Mouse (Mus musculus) lung, postnatal 36 days (tissue): ENCODE measurements at regions not wholly inside any gene's neighbourhood (a gene's known extent, or its start where the extent isn't known, plus 50 kb on each side); places are given as distances from the start of the nearest gene placed in this dataset.

Experiments used
- DNase-seq: peaks from one replicate; pipeline ENCODE4 v3.0.0; 2022; ENCODE audit warnings: mixed read lengths

DNA sequence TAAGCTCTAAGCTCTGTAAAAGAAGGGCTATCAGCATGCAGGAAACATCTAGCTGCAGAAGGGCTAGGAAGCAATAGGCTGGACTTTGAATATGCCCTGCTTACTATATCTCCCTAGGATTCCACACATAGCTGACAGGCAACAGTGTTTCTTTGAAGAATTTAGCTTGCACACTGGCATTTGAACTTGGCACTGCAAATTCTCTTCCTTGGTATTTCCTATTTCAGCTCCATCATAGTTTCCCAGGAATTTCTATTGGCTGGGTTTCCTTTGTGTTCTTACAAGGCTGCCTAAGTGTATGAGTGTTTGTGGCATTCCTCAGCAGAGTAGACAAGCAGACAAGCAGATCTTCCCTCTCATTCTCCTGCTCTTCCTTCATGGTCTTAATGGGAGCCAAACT lies 159.0 kb upstream of the Fggy start:
- peak; percentile 24 for DNase-seq

- peak; percentile 17 for DNase-seq
Observed at GRCm38 (mm10) chr4:95402273-95402672, 155.0 kb upstream of the Fggy start.

DNA sequence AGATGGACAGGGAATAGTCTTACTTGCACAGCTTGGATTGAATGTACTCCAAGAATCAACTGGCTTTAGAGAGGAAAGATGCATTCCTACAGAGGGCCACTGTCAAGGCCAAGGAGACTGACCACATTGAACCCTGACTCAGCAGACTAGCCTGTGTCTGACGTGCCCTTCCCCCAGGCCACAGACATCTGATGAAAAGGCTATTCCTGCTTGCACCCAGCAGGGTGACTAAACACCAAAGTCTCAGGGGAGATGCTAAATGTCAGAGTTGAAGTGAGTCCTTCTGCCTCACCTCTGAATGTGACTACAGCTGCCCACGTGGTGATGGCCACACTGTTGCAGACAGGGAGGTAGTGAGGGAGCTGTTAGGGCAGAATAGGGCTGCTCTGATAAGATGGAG lies 140.2 kb upstream of the Fggy start:
- no peak for DNase-seq

GRCm38 (mm10) chr4:95426563-95426962 lies 130.7 kb upstream of the Fggy start:
- no peak for DNase-seq

- DNase-seq = peak; percentile 15
Observed at GRCm38 (mm10) chr4:95434543-95434942, 122.8 kb upstream of the Fggy start.

DNA sequence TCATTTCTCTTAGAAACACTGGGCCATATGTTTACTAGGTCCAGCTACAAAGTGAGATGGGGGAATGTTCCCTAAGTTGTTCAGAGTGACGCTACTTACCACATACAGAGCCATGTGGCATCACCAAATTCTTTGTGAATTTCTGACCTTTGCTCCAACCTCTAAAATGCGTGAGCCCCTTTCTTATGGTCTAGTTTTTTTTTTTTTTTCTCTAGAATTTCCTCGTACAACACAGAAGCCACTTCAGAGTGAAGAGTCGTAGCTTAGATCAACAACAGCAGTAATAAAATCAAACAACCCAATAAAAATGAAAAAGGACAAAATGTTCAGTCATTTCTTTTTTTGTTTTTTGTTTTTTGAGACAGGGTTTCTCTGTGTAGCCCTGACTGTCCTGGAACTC lies 122.2 kb upstream of the Fggy start:
- DNase-seq = no peak

DNA sequence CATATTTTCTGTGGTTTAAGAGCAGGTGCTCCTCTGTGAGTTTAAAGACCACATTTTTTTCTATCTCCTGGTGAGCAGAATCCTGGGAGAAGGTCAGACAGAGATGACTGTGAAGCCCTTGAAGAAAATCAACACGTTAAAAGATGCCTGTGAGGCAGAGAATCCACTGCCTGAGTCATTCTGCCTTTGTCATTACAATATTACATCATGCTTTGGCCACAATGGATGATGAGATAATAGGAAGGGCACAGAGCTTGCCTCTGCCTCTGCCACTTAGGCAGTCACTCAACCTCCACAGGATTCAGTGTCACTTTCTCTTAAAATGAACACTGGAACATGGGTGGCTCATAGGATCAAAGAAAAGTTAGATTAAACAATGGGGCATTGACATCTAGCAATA lies 117.5 kb upstream of the Fggy start:
- DNase-seq = no peak

- DNase-seq = peak; percentile 52
Observed at GRCm38 (mm10) chr4:95443854-95444811, 113.2 kb upstream of the Fggy start.

- no peak for DNase-seq
Observed at GRCm38 (mm10) chr4:95450286-95450685, 107.0 kb upstream of the Fggy start.

DNA sequence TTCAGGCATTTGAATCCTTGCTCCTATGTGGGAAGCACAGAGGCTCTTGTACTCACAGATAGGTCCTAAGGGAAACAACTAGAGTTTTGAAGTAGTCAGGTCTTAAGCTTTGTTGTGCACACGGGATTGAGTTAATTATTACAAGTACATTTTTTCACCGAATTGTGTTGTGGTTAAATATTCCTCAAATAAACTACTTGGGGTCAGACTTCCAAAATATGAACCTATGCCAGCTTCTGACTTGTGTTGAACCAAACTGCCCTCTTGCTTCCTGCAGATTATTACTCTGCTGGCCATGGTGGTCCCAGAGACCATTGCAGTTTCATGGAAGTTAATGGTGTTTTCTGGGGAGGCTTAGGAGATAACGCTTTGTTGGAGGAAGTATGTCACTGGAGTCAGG lies 105.5 kb upstream of the Fggy start:
- DNase-seq = no peak

- no peak for DNase-seq
Observed at GRCm38 (mm10) chr4:95456318-95456717, 101.0 kb upstream of the Fggy start.

GRCm38 (mm10) chr4:95456943-95457342 lies 100.4 kb upstream of the Fggy start:
- DNase-seq = no peak

- DNase-seq = peak; percentile 20
Observed at GRCm38 (mm10) chr4:95462476-95462875, 94.8 kb upstream of the Fggy start.

- DNase-seq = no peak
Observed at GRCm38 (mm10) chr4:95463082-95463825, 94.1 kb upstream of the Fggy start.

DNA sequence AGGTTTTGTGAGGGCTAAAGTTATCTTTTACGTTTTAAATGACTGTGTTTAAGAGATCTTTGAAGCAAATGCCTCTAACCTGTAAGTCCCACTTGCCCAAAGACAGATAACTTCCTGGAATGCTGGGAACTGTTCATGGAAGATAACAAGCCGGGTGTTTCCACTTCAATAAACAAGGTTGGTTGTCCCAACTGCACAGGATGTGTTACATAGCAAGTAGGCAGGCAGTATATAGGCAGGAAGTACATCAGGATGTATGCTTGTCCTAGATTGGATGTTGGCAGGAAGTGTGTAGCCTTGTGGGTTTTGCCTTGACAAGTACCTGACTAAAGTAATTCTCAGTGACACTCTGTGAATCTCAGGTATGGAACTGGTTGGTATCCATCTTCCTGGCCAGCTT lies 90.7 kb upstream of the Fggy start:
- peak; percentile 65 for DNase-seq

- no peak for DNase-seq
Observed at GRCm38 (mm10) chr4:95467526-95467925, 89.8 kb upstream of the Fggy start.

DNA sequence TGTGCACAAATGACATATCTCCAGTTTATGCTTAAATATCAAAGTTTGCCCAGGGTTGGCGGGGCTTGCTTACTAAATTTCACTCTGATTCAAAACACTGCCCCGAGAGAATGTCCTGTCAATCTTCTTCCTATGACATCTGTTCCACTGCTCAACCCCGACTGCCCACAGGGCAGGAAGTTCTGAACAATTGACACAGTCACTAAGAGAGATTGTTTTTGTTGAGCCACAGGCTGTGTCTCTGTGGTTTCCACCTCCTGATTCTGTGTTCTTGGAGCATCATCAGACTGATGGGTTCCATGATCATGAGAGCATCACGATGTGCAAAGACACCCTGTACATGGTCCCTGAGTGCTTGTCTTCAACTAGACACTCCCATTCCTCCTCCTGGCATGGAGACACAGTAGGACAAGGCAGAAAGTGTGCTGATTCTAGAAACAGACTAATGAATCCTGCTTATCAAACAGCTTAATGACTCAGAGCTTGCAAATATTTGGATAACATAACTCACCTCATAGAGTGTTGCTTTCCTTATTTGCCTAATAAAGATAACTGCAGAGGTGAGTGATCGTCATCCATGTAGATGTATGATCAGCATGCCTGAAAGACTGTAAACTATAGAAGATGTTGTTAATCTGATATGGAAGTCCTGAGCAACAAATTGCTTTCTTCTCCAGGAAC lies 82.4 kb upstream of the Fggy start:
- DNase-seq = peak; percentile 41

DNA sequence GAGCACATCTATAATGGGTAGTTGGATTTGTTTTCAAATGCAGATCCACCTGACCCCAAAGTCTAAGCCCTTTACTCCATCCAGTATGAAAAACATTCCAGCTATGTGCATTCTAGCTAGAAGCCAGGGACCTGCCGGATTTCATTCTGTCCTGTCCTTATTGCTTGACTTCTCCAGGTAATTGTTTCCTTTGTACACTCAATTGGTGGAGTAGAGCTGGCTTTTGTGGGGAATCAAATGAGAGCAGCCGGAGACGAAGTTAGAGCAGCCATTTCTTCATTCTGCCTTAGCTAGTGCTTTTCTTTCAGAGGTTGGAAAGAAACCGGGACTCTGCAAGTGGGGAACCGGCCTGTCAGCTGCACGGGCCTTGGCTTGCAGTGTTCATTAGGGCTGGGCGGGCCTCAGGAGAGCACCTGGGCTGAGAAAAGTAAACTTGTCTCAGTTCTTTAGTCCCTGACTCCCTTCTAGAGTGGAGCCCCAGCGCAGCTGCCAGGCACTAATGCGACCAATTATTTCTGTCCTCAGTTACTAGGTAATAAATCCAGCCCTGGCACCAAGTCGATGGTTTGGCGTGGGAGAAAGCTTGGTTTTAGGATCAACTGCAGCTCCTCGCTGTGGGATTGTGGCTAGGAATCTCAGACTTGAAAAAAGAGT lies 81.1 kb upstream of the Fggy start:
- peak; percentile 54 for DNase-seq

- peak; percentile 92 for DNase-seq
Observed at GRCm38 (mm10) chr4:95483571-95483970, 73.7 kb upstream of the Fggy start.

DNA sequence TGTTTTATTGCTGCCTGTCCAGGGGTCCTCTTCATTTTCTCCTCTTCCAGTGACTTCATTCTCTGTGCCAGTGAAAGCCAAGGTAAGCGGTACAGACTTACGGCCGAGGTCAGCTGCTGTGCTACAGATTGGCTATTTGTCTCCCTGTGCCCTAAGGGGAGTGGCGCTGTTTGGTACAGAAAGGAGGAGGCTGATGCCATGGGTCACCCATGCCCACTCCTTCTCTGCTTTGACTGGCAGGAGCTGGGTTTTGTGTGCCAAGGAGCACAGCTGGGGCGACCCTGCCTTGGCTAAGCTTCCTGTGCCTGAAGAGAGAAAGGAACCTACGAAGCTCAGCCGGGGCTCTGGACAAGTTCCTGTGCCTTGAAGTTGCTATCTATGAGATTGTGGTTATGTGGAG lies 70.0 kb upstream of the Fggy start:
- no peak for DNase-seq

GRCm38 (mm10) chr4:95487969-95488368 lies 69.3 kb upstream of the Fggy start:
- no peak for DNase-seq

DNA sequence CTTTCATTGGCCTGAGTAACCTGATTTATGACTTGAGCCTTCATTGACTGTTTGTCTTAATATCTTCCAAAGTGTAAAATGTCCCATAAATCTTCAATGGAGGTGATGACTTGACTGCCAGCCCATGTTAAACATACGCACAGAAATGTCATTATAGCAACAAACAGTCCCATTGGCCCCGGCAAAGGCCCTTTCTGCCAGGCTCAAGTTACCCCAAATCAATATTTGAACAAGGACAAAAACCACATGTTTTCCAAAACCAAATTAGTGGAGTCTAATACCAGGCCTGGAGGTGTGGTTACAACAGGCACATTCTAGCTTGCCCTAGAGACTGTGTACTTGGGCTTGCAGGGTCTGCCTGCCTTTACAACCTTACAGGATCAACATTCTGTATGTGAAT lies 68.2 kb upstream of the Fggy start:
- DNase-seq = no peak

- no peak for DNase-seq
Observed at GRCm38 (mm10) chr4:95500265-95500664, 57.0 kb upstream of the Fggy start.
